Mouse (Mus musculus) hindbrain, embryonic 14.5 days (tissue): Measurements from ENCODE around the gene Iqcf5. TPM values are rescaled to one million over a fixed set of nuclear protein-coding genes. Genes with fewer than 3 reads are reported as not detected.
"Not testable (repeated sequence)": the region's sequence is repeated elsewhere in the genome, so short reads cannot be mapped to it uniquely, and the experiment has no call there.

Experiments
- ATAC-seq: fragments of 200-750 bp; cut with Nextera tagmentation; 2 replicates; pipeline ENCODE4 v1.8.0; 2017; ENCODE audit warnings: moderate number of reproducible peaks, mild to moderate bottlenecking, moderate TSS enrichment, moderate library complexity; ENCODE audit not compliant: low FRiP score
- DNase-seq: peaks from one replicate; pipeline ENCODE4 v3.0.0-alpha.2; 2015; ENCODE audit warnings: low spot score
- H3K27ac ChIP-seq: fragments of 300-500 bp; sonication (generic); 2 replicates; pipeline ENCODE4 v1.5.1; 2014; ENCODE audit warnings: mild to moderate bottlenecking, moderate library complexity
- H3K27me3 ChIP-seq: fragments of 300-500 bp; sonication (generic); 2 replicates; pipeline ENCODE4 v1.6.1; 2014; ENCODE audit warnings: mild to moderate bottlenecking, low read length, mixed read lengths; ENCODE audit not compliant: control insufficient read depth, insufficient read depth
- H3K36me3 ChIP-seq: fragments of 300-500 bp; sonication (generic); replicated peaks from 2 replicates; pipeline ENCODE4 v1.6.1; 2014; ENCODE audit not compliant: control insufficient read depth, insufficient read depth
- H3K4me1 ChIP-seq: fragments of 300-500 bp; sonication (generic); replicated peaks from 2 replicates; pipeline ENCODE4 v1.6.1; 2014; ENCODE audit warnings: antibody characterized with exemption, low read length, mixed read lengths; ENCODE audit not compliant: control insufficient read depth, insufficient read depth
- H3K4me2 ChIP-seq: fragments of 300-500 bp; sonication (generic); replicated peaks from 2 replicates; pipeline ENCODE4 v1.6.1; 2014; ENCODE audit warnings: mild to moderate bottlenecking, moderate library complexity
- H3K4me3 ChIP-seq: fragments of 300-500 bp; sonication (generic); replicated peaks from 2 replicates; pipeline ENCODE4 v1.5.1; 2014; ENCODE audit warnings: mild to moderate bottlenecking, low read length
- H3K9ac ChIP-seq: fragments of 300-500 bp; sonication (generic); 2 replicates; pipeline ENCODE4 v1.6.1; 2014
- H3K9me3 ChIP-seq: fragments of 300-500 bp; sonication (generic); 2 replicates; pipeline ENCODE4 v1.6.1; 2016; ENCODE audit warnings: low read length; ENCODE audit not compliant: control insufficient read depth
- WGBS: fragments of 180-500 bp; shearing (Covaris S2); extraction: QIAGEN DNeasy Blood & Tissue Kit; methylation state at CpG from one replicate; pipeline ENCODE4 v1.1.7; 2014; 5-methylcytosine and 5-hydroxymethylcytosine counted together
- polyA plus RNA-seq: library from polyadenylated mRNA; unstranded; fragments of >200 nt; fragmentation: Nextera tagmentation; extraction: Ambion mirVana; gene quantifications from 2 replicates; pipeline ENCODE4 v1.2.1, GENCODE M21; 2014

The Iqcf5 gene
- polyA plus RNA-seq, 1 experiment from 2014 or later = not detected

- no peak for DNase-seq
- no peak for ATAC-seq
- Histone ChIP-seq H3K4me3 (peak overlapping the region; percentile 73), H3K36me3 (peaks cover 19% of the 10 kb centered on the region), H3K9me3 (no peaks in the 10 kb centered on the region), H3K27ac (no peak overlapping the region), H3K4me1 (peaks cover 12% of the 10 kb centered on the region), H3K27me3 (no peaks in the 10 kb centered on the region), H3K9ac (peak overlapping the region; percentile 68), H3K4me2 (peak overlapping the region; percentile 89)
- WGBS = 87% methylated on average over 9 of the region's 9 CpGs
These were observed 36.3 kb upstream of the Iqcf5 start for GRCm38 (mm10) chr9:106478101-106478500.

- Histone ChIP-seq H3K4me1 (peaks cover 12% of the 10 kb centered on the region), H3K9me3 (no peaks in the 10 kb centered on the region), H3K36me3 (peaks cover 41% of the 10 kb centered on the region), H3K27me3 (no peaks in the 10 kb centered on the region), H3K27ac (no peak overlapping the region), H3K4me3 (no peak overlapping the region), H3K4me2 (no peak overlapping the region), H3K9ac (no peak overlapping the region)
- no peak for DNase-seq
- ATAC-seq = no peak
- 93% methylated on average over 7 of the region's 7 CpGs for WGBS
These were observed 33.8 kb upstream of the Iqcf5 start for GRCm38 (mm10) chr9:106480541-106480940.

GRCm38 (mm10) chr9:106481075-106481474 is 33.3 kb upstream of the Iqcf5 start:
- H3K36me3 ChIP-seq = peaks cover 47% of the 10 kb centered on the region
- ATAC-seq (no peak), DNase-seq (no peak)
- no peak overlapping the region for H3K4me3 ChIP-seq
- H3K9me3 ChIP-seq = no peaks in the 10 kb centered on the region
- no peaks in the 10 kb centered on the region for H3K27me3 ChIP-seq
- no peak overlapping the region for H3K4me2 ChIP-seq
- H3K4me1 ChIP-seq = peaks cover 12% of the 10 kb centered on the region
- 95% methylated on average over 15 of the region's 15 CpGs for WGBS
- no peak overlapping the region for H3K9ac ChIP-seq
- no peak overlapping the region for H3K27ac ChIP-seq

GRCm38 (mm10) chr9:106481676-106482075 is 32.7 kb upstream of the Iqcf5 start:
- peaks cover 51% of the 10 kb centered on the region for H3K36me3 ChIP-seq
- H3K9me3 ChIP-seq = no peaks in the 10 kb centered on the region
- H3K27ac ChIP-seq = no peak overlapping the region
- H3K4me2 ChIP-seq = no peak overlapping the region
- 94% methylated on average over 13 of the region's 13 CpGs for WGBS
- no peak overlapping the region for H3K9ac ChIP-seq
- no peak for ATAC-seq
- DNase-seq = no peak
- no peak overlapping the region for H3K4me3 ChIP-seq
- peaks cover 12% of the 10 kb centered on the region for H3K4me1 ChIP-seq
- no peaks in the 10 kb centered on the region for H3K27me3 ChIP-seq

- Histone ChIP-seq H3K9ac (no peak overlapping the region), H3K4me3 (no peak overlapping the region), H3K27ac (no peak overlapping the region), H3K36me3 (peaks cover 51% of the 10 kb centered on the region), H3K4me2 (no peak overlapping the region), H3K27me3 (no peaks in the 10 kb centered on the region), H3K9me3 (no peaks in the 10 kb centered on the region), H3K4me1 (peaks cover 10% of the 10 kb centered on the region)
- no peak for DNase-seq
- 87% methylated on average over 17 of the region's 17 CpGs for WGBS
- no peak for ATAC-seq
These were observed 31.7 kb upstream of the Iqcf5 start for GRCm38 (mm10) chr9:106482578-106483115.

- Histone ChIP-seq H3K4me3 (no peak overlapping the region), H3K27me3 (no peaks in the 10 kb centered on the region), H3K4me2 (no peak overlapping the region), H3K9me3 (no peaks in the 10 kb centered on the region), H3K4me1 (peaks cover 5% of the 10 kb centered on the region), H3K27ac (no peak overlapping the region), H3K36me3 (peaks cover 51% of the 10 kb centered on the region), H3K9ac (no peak overlapping the region)
- WGBS = 94% methylated on average over 10 of the region's 10 CpGs
- ATAC-seq = no peak
- no peak for DNase-seq
These were observed 31.2 kb upstream of the Iqcf5 start for GRCm38 (mm10) chr9:106483136-106483535.

GRCm38 (mm10) chr9:106483606-106484005 is 30.8 kb upstream of the Iqcf5 start:
- 94% methylated on average over 17 of the region's 17 CpGs for WGBS
- Histone ChIP-seq H3K36me3 (peaks cover 51% of the 10 kb centered on the region), H3K27ac (no peak overlapping the region)

GRCm38 (mm10) chr9:106485076-106485475 is 29.3 kb upstream of the Iqcf5 start:
- Histone ChIP-seq H3K27ac (no peak overlapping the region), H3K9ac (no peak overlapping the region), H3K4me1 (no peaks in the 10 kb centered on the region), H3K27me3 (no peaks in the 10 kb centered on the region), H3K36me3 (peaks cover 51% of the 10 kb centered on the region), H3K9me3 (no peaks in the 10 kb centered on the region), H3K4me3 (no peak overlapping the region), H3K4me2 (no peak overlapping the region)
- WGBS = 80% methylated on average over 10 of the region's 10 CpGs
- DNase-seq (no peak), ATAC-seq (no peak)

More at GRCm38 (mm10) chr9:106483606-106484005, 30.8 kb upstream of the Iqcf5 start:
- Histone ChIP-seq H3K4me2 (no peak overlapping the region), H3K4me3 (no peak overlapping the region), H3K4me1 (peaks cover under 1% of the 10 kb centered on the region; the same call in 1 of the 2 replicates), H3K9me3 (no peaks in the 10 kb centered on the region), H3K9ac (no peak overlapping the region), H3K27me3 (no peaks in the 10 kb centered on the region)
- DNase-seq = no peak
- ATAC-seq = no peak

- H3K9me3 ChIP-seq, DNase-seq, H3K27me3 ChIP-seq, H3K4me3 ChIP-seq, H3K4me1 ChIP-seq, ATAC-seq, H3K4me2 ChIP-seq, H3K27ac ChIP-seq, H3K9ac ChIP-seq: not testable (repeated sequence)
- peaks cover 37% of the 10 kb centered on the region for H3K36me3 ChIP-seq
- WGBS = 86% methylated on average over 6 of the region's 6 CpGs
These were observed 26.8 kb upstream of the Iqcf5 start for GRCm38 (mm10) chr9:106487602-106488001.

GRCm38 (mm10) chr9:106499667-106500066 is 14.7 kb upstream of the Iqcf5 start, which contains the start of gene Iqcf1:
Iqcf1 (plus strand) TSS chr9:106499967.
- DNase-seq = no peak
- H3K4me2 ChIP-seq = no peak within 1 kb of the TSS
- no peak within 1 kb of the TSS for H3K27ac ChIP-seq
- H3K4me3 ChIP-seq = no peak within 1 kb of the TSS
- ATAC-seq = no peak
- H3K27me3 ChIP-seq = no peaks in the 10 kb centered on the region
- H3K4me1 ChIP-seq = no peaks in the 10 kb centered on the region
- 93% methylated on average over 6 of the region's 6 CpGs for WGBS
- H3K36me3 ChIP-seq = no peaks in the 10 kb centered on the region
- no peaks in the 10 kb centered on the region for H3K9me3 ChIP-seq
- H3K9ac ChIP-seq = no peak within 1 kb of the TSS
